Mouse (Mus musculus) right cerebral cortex, adult 2 months (tissue): ENCODE measurements around the gene Gpat3.

Experiments
- DNase-seq, 2 experiments: peaks; one replicate each; pipeline ENCODE4 v3.0.0; 2021 to 2022; ENCODE audit warnings: low spot score in 2 of 2

The Gpat3 gene

DNA sequence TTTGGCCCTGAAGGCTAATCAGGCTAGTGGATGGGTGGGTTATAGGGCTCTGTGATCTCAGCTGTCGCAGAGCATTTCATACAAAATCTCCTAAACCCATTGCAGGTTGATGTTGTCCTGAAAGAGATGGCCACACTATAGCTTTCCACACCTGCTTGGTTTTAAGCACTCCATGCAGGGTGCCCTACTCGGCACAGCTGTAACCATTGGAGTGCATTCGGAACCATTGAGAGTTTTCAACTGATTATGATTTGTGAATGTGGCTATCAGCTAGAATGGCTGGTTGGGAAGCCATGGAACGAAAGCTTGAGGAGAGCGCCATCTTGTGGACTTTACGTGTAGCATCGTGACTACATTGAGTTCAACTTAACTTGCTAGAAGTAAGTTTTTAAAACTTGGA is 69.5 kb downstream of the Gpat3 start:
- DNase-seq = peak; percentile 54 to 69

DNA sequence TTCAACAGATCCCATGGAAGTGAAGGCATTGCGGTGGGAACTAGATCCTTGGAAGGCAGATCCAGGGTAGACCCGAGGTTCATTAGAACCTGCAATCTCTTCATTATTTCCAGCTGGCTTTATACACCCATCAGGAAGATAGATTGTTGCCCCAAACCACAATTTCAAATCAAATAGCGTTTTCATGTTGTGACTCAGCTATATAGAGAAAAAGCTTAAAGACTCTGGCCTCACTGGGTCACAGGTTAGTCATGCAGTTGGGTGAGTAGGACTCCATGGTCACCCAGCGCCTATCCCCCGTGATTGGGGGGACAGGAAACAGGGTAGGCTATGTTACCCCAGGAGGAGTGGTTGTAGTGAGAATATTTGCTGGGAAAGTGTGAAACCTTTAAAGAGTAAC is 69.9 kb downstream of the Gpat3 start:
- no peak for DNase-seq

DNA sequence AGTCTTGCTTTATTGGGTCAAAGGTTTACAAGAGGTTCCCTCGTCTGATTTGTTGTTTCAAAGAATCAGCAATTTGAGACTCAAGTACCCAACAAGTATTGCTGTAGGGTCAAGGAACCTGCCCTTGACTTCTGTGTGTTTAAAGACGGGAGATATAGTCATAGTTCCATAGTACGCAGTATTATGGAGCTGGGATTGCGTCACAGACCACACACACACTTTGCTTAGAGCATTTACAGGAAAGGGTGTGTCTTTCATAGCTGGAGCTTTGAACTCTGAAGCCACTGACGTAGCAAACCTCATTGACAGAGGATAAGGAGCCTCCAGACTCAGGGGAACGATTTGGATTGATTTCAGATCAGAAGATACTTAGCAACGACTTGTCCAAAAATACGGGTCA is 70.9 kb downstream of the Gpat3 start:
- DNase-seq = no peak

DNA sequence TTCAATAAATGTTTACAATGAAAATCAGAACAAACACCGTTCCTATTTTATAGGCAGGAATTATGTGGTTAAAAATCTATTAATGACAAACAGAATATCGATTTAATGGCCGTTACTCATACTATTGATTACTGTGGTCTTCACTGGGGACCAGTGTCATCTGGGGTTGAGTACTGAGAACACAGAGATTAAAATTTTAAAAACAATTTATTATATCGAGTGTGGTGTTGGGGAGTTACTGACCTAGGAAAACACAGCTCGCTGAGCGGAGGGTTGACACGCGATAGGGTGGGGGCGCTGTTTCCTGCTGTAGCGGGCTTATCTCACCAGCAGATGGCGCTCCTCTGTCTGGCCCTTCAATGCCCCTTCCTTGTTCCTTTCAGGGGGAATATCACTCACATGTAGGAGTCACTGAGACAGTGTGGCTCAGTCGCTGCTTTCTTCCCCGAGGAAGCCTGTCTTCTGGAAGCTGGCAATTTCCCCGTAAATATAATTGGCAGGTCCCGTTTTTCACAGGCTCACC is 71.8 kb downstream of the Gpat3 start:
- peak; percentile 55 to 64 for DNase-seq

DNA sequence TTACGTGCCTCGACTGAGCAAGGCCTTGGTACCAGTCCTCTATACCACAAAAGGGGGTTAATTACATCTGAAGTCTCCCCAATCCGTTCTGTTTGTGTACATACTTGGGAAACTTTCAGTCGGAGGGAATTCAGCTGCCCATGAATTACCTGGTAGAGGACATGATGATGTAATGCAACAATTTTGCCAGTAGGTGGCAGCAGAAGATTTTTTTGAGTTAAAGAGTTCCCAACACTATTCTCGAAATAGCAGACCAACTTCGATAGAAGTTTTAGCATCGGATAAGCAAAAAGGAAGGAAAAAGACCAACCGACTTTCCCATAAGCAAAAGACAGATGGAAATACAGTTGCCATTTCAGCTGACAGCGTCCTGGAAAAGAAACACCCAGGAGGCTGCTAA is 73.6 kb downstream of the Gpat3 start:
- peak; percentile 47 to 82 for DNase-seq

DNA sequence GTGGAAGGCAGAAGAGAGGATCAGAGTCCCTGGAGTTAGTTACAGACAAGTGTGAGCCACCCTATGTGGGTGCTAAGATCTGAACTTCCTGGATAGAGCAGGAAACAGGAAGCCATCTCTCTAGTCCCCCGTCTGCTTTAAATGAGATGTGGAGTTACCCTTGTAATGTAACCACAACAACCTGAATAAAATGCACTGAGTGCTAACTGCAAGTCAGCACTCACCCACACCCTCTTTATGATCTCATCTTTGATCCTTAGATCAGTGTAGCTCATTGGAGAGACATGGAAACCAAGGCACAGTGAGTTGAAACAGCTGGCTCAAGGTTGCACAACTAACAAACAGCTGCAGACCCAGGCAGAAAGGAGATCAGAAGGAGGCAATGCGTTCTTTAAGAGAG is 84.2 kb downstream of the Gpat3 start:
- no peak for DNase-seq

DNA sequence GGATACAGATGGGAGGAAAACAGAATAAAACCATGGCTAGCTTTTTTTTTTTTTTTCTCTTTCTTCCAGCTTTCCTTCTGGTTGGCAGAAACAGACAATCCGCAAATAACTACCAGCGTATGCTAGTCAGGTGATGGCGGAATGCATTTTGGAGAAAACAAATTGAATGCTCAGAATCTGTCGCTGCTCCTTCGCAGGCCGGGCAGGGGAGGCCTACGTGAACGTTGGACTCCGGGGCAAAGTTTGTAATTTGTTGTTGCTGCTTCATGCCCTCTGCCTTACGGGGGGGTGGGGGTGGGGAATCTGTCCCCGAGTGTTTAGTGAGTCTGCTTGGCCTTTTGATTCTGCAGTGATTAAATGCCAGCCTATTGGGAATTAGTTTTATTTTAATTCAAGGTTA is 98.2 kb downstream of the Gpat3 start:
- DNase-seq = no peak

DNA sequence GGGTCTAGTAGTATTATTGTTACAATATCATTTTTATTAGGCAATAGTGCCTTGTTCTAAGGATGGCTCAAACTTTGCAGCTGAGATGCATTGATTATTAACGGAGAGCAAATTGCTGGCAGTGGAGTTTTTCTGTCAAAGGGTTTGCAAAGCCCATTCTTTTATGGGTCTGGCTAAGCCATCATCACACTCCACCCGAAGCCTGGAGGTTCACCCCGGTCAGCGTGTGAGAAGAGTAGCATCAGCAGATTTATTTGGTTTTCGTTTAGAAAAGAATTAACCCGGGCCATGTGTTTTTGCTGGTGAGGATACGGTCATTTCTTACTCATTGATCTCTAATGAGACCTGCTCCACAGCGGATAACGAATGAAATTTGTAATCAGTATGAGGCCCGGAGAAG is 99.8 kb downstream of the Gpat3 start:
- no peak for DNase-seq
